Mouse (Mus musculus) common myeloid progenitor, adult 5-6 weeks (primary cell): ENCODE measurements around the gene 1810010D01Rik. TPM values are rescaled to one million over a fixed set of nuclear protein-coding genes. Genes with fewer than 3 reads are reported as not detected.
A peak's percentile ranks its signal among the peaks of the same experiment; 100 is the strongest.

ENCODE experiments used
- ATAC-seq: replicated peaks from 2 replicates; pipeline ENCODE4 v1.8.0; 2016; ENCODE audit warnings: low read depth, mild to moderate bottlenecking, moderate TSS enrichment, inconsistent platforms; ENCODE audit not compliant: poor library complexity, severe bottlenecking
- total RNA-seq: library from RNA; stranded (forward); fragments of 200-1000, 187-1606 nt; gene quantifications from 2 replicates; pipeline ENCODE4 v1.2.3, GENCODE M21; 2017

Gene 1810010D01Rik
- total RNA-seq, 1 experiment from 2014 or later: not detected

DNA sequence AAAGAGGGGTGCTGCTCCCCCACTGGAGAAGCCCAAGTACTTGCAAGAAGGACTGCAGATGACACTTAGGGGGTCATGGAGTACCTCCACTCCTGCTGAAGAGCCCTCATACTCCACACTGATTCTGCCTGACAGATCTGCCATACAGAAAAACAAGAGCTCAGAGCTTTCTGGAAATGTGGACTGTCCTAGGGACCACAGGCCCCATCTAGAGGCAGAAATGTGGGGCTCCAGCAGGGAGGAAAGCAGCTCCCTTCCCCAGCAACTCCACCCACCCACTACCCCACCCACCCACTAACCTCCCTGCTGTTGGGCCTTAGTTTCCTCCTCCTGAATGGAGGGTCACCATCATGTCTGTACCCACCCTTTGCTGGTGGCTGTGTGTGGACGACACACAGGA is 8.7 kb upstream of the 1810010D01Rik start:
- no peak for ATAC-seq

DNA sequence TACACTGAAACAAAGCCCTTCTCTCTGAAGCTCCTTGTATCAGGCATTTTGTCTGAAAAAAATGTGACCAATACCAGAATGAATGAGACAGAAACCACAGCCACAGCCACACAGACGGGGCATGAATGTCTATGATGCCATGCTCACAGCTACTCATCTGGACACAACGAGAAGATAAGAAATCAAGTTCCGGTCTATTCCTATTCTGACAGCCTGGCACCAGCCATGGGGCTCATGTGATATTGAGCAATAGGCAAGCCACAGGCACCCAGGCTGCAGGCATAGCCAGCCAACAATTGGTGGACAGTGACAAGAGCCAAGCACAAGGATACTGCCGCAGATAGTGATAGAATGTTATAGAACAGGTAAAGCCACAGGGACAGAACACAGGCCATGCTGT is 7.6 kb upstream of the 1810010D01Rik start:
- peak; percentile 73 for ATAC-seq

DNA sequence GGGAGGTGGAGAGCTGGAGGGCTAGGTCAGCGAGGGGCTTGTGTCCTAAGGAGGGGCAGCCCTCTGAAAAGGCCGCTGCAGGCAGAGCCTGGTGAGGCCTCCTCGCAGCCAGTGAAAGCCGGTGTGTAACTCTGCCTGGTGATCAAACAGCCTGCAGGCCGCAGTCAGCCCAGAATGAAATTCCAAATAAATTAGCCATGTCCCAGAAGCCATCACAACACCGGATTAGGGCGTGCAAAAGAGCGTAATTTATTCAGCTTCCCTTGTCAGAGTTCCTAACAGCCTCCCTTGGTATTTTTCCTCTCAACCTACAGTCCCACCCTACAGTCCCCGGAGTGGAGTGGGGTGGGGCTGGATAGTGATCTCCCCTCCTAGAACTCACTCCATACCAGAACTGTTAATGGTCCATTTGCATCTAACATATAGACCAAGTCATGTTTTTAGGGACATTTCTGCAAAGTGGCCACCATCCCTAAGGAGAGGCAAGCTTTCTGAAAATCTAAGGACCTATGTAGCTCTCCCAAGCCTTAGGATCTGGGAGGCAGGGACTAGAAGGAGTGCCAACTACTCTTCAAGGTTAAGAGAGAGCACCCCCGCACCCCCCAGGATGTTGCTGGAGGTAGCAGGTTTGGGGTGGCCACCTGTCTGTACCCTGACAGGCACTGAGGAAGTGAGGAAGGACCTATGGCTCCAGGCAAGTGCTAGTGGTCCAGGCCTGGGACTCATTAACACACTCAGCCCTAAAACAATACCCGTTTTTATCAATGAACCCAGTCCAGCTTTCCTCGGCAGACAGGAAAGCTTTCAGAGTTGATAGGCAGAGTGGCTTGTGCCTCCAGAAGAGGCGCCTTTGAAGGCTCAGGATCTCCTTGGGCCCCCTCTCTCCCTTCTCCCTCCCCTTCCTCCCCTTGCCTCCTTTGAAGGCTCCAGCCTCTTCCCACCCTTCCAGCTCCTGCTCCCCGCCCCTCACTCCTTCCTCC is 4.1 kb upstream of the 1810010D01Rik start:
- ATAC-seq: no peak

DNA sequence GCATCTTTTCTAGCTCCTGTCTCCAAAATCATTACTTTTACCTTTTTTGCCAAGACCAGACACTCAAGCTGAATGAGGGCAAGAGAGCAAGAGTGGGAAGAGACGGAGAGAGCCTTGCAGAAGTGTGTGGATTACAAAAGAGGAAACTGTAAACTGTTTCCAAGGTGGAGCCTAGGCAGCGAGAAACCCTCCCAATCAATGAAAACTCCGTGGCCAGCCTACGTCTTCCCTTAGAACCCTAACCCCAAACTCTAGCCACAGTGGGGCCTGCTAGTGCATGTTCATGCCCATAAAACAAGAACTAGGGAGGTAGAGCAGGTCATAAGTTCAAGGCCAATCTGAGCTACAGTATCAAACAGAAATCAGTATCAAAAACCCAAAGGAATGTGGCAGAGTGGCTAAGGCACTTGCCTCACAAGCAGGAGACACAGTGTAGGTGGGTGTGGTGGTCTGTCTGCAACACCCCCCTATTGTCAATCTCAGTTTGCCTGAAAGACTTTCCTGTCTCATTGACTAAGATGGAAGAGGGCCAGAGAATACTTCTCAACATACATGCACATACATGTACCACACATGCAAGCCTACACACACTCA is 2.7 kb upstream of the 1810010D01Rik start:
- ATAC-seq: peak; percentile 15; the same call in 1 of the 2 replicates

DNA sequence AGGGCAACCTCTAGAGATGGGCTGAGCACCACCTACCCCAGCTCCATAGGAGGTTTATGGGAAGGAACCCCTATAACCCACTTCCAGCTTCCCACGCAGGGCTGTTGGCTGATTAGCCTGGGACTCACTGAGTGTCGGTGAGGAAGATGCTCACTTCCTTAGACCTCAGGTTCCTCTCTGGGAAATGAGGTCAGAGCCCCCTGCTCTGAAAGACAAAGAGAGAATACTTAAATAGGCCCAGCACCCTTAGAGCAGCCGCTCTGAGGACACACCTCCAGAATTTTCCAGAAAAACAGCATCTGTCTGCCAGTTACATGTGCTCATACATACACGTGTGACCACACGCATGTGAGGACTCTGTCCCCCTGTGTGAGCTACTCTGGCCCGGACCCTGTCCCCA is 1.1 kb downstream of the 1810010D01Rik start:
- ATAC-seq: peak; percentile 41

DNA sequence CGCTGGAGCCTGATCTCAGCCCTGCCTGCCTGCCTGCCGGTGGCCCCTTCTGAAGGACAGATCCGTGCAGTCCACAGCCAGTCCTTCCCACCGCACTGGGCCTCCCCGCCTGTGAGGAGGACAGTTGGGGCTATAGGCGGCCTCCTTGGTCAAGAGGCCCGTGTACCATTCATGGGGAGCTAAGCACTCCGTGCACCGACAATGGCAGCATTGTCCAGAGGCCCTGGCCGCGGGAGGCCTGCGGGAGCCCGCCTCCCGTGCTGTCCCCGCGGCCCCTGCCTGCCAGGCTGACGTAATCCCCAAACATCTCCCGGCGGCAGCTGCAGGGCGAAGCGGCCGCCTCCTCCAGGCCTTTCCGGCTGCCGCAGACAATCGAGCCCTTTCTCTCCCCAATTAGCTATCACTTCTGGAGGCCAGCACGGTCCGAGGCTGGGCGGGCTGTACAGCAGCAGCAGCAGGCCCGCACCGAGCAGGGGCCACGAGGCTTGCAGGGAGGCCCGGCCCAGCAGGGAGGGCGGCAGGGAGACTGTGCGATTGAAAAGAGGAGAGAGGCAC is 1.8 kb downstream of the 1810010D01Rik start:
- peak; percentile 53 for ATAC-seq

DNA sequence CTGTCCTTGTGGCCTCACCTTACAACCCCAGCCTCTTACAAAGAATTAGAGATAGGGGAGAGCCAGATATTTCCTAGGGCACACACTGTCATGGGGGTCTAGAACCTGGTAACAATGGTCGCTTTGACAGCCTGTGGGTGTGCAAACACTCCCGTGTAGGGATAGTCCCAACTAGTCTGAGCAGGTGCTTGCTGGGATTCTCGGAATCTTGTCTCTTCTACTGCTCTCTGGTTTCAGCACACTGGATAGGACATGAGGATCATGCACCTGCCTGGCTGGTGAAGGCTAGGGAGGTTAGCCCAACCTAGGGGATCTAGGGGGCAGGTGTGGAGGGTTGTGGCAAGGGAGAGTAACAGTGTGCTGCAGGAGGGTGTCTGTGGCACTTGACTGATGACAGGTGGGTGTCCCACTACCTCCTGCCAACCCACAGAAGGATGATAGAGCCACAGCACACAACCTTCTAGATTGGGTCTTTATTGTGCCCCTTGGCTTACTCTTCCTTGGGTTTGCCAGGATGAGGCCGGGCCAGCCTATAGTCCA is 2.5 kb downstream of the 1810010D01Rik start:
- ATAC-seq: no peak

DNA sequence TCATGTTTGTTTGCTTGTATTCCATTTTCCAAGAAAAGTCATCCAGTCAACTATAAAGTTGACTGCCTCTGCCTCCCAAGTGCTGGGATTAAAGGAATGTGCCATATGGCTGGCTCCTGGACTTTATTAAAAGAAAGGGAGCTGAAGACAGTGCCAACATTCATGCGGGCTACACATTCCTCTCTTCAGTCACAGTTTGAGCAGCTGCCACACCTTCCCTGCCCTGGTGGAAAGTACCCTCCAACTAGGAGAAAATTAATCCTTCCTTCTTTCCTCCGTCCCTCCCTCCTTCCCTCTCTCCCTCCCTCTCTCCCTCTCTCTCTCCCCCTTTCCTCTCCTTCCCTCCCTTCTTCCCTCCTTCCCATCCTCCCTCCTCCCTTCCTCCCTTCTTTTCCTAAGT is 8.2 kb downstream of the 1810010D01Rik start:
- no peak for ATAC-seq

DNA sequence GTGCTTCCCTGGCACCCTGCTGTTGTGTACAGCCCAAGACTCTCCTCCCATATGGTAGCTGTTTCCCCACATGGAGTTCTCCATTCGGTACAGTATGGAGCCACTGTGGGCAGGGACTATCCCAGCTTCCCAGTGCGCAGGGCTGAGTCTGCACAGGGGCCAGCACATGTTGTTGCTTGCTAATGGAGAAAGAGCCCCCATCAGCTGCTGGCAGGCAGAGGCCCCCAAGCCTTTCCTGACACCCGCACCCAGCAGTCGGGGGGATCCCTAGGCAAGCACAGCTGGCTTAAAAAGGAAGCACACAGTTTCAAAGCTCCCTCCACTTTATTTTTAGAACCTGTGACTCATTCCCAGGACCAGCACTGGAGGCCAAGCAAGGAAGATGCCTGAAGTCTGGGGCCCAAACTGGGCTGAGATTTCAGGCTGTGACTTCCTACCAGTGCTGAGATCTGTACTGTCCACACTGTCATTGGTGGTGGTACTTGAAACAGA is 9.7 kb downstream of the 1810010D01Rik start:
- ATAC-seq: peak; percentile 24

DNA sequence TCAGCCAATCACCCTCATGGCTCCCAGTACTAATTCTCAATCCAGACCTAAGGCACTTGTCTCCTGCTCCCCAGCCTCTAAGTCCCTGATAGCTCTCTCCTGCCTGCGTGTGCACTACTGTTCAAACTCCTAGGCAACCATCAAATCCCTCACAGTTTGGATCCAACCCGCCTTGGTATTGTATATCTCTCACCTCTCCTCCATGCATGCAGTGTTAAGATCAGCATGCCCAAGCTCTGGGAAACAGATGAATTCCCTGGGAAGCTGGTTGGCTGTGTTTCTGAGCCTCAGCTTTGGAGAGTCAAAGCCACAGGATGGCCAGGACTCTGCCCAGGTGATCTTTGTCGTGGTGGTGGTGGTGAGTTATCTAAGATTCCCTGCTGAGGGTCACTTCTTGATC is 10.2 kb downstream of the 1810010D01Rik start:
- ATAC-seq: no peak

DNA sequence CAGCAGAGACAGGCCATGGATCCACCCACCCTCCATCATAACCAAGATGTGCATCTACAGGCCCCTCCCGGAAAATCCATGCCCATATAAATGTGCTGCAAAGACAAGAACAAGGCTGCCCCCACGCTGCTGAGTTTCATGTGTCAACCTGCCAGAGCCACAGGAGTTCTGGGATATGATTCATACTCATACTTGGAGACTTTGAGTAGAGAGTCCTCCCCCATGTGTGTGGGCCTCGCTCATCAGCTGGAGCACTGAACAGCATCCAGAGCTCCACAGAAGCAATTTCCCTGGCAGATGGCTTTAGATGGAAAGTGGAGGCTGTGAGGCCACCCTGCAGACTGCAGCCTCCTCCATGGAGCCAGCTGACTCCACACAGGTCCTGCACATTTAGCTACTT is 10.9 kb downstream of the 1810010D01Rik start:
- no peak for ATAC-seq

DNA sequence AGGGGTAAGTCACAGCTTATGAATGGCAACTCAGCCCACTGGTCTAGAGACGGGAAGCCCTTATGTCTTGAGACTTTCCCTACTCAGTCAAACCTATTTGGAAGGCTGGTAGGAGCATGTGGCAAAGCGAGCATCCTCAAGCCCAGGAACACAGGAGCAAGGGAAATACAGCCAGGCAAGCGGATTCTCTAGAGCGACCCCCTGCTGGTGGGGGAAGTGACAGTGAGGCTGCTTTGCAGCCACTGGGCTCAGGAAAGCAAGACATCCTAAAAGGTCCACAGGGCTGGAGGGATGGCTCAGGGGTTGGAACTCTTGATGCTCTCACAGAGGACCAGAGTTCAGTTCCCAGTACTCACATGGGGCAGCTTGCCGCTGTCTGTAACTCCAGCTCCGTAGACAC is 11.6 kb downstream of the 1810010D01Rik start:
- no peak for ATAC-seq

DNA sequence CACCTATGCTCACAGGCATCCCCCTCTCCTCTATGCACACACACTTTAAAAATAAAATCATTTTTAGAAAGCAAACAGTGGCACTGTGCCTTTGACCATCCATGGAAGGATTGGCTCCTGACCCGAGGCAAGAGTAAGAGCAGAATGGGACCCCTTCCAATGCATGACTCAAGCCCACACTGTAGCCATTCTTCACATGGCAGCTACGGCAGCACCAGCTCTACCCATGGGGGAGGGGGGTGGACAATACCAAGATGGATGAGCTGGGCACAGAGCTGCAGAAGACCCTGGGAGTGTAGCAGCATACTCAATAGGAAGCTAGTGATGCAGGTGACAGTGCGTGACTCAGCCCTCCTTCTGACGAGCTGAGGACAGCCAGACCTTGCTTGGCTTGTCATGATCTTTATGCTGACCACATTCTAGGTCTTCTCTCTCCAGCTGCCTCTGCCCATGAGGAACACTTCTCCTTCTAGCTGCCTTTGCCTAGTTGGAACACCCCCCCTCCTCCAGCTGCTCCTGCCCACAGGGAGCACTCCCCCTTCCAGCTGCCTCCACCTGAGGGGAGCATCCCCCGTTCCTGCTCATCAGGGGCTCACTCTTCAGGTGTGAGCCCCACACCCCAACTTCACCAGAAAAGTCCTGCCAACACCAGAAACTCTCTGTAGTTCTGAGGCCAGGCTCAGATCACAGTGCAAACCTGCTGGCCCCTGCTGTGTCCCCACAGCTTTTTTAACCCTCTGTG is 12.6 kb downstream of the 1810010D01Rik start:
- peak; percentile 33; the same call in 1 of the 2 replicates for ATAC-seq

DNA sequence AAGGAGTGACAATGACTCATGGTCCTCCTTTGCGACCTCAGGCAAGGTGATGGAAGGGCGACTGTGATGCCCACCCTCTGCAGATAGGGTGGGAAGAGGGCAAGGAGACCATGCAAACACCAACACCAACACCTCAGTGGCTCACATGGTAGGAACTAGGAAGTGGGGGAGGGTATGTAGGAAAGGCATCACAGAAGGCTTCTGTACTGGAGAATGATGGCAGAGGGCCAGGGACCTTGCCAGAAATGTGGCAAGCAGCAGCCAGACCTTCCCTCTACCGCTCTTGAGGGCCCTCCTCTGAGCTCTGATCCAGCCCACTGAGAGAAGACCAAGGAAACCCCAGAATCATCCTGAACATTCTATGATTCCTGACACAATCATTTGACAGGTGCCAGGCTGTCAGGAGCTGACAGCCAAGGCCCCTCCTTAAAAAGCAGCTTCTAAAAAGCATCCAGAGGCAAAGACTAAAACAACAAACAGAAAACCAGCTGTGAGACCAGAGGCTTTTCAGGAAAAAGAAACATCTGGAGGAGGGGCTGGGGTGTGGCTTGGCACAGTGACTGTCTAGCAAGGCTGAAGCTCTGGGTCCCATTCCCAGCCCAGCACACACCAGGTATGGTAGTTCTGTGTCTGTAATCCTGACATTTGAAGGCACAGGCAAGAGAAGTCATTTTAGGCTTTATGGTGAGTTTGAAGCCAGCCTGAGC is 13.3 kb downstream of the 1810010D01Rik start:
- peak; percentile 25; the same call in 1 of the 2 replicates for ATAC-seq

DNA sequence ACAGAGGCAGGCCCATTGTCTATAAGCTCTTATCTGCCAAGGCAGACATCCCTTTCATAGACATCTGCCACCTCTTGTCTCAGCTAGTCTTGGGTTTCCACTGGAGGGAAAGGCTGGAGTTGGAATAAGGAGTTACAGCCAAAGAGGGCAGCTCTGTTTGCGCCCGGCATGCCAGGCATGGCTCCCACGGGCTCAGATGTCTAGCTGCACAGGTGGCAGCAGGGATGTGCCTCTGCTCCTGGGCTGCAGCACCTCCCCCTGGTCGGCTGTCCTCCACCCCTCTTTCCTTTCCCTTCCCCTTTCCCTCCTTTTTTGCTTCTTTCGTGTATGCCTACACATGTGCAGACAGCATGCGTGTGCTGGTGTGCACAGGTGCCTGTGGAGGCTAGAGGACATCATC is 15.1 kb downstream of the 1810010D01Rik start:
- no peak for ATAC-seq

DNA sequence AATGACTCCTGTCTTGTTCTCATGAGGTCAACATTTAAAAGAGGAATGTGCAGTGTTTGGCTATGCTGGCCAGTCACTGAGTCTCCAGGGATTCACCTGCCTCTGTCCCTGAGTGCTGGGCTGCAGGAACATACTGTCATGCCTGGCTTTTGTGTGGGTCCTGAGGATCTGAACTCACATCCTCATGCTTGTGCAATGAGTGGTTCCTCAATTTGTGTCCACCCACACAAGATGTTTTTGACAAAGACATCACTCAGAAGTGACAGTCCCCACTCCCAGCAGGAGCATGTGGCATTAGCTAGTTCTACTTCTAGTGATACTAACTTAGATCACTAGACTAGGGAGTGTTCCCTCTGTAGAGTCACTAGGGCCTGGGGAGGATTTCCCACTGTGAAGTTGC is 17.4 kb downstream of the 1810010D01Rik start:
- ATAC-seq: no peak

DNA sequence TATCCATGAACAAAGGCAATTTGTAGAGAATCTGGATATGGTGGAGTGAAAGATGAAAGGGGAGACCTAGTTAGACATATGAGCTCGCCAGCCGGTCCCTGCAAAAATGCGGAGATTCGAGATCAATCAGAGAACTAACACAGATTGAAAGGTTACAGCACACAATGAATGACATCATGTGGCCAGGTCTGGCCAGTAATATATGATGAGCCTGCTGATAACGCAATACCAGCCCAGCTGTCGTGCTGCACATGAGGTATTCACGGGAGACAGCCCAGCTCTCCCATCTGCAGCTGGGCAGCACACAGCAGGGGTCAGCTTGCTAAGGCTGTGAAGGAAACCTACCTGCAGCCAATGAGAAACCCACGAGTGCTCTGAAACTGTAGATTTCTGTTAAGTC is 18.6 kb downstream of the 1810010D01Rik start:
- ATAC-seq: no peak

DNA sequence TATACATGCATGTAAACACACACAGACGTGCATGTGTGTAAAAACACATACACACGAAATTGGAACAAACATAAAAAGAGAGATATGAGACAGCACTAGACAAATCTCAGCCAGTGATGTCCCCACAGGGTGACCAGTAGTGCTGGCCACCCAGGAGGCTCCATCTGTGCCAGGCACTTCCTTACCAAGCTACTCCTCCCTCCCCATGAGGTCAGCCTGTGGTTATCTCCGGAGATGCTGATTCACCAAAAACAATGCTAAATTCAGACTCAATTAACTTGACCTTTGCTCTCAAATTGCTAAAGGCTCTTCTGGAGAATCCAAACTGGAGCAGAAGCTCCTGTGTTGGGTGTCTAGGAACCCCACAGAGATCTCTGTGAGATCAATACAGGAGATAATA is 20.1 kb downstream of the 1810010D01Rik start:
- ATAC-seq: no peak

DNA sequence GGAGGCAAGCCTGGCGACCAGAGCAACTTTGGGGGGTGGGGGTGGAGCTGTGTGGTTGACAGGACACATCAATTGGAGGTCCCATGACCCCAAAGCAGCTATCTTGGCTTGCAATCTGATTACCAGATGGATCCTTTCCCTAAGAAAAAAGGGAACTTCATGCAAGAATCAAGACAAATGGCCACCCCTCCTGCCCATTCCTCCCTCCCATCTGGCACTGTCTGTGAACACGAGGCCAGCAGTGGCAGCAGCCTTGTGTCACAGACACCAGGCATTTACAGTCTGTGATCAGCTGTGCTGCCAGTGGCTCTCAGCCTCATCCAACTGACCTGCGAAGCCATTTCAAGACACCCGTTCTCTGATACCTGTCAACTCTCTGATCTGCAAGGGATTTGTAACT is 25.5 kb downstream of the 1810010D01Rik start:
- peak; percentile 73 for ATAC-seq
